Mouse (Mus musculus): ENCODE data around the gene Ankrd66.

DNA sequence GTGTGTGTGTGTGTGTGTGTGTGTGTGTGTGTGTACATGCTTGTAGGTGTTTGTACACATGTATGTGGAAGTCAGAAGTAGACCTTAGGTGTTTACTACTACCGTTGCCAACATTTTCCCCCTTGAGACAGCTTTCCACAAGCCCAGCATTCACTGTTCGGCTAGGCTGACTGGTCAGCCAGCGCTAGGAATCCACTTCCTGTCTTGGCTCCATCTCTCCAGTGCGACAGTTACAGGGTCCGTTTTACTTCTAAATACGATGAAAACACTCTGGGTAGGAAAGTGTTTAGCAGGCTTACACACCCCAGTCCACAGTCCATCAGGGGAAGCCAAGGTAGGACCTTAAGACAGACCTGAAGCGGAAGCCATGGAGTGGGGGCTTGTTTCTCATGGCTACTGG, 41.3 kb upstream of the Ankrd66 start:
- TF ChIP-seq POLR2A (IDR thresholded peaks at IDR 0.05; ENCODE audit: control insufficient read depth, low read depth, low read length), result no peak
- TF ChIP-seq CTCF (IDR thresholded peaks at IDR 0.05; ENCODE audit: control insufficient read depth, insufficient read depth, insufficient replicate concordance, low read depth, low read length), result no peak
